Mouse (Mus musculus) neural tube, embryonic 12.5 days (tissue): ENCODE measurements around the gene Ppp3ca. TPM values are rescaled to one million over a fixed set of nuclear protein-coding genes. Genes with fewer than 3 reads are reported as not detected.
A peak's percentile ranks its signal among the peaks of the same experiment; 100 is the strongest.

Source experiments
- ATAC-seq: fragments of 200-750 bp; cut with Nextera tagmentation; 2 replicates; pipeline ENCODE4 v1.8.0; 2017; ENCODE audit warnings: low read depth, mild to moderate bottlenecking, moderate TSS enrichment, moderate library complexity; ENCODE audit not compliant: low FRiP score
- H3K27ac ChIP-seq: fragments of 300-500 bp; sonication (generic); 2 replicates; pipeline ENCODE4 v1.5.1; 2016
- H3K27me3 ChIP-seq: fragments of 300-500 bp; sonication (generic); replicated peaks from 2 replicates; pipeline ENCODE4 v1.6.1; 2016; ENCODE audit warnings: mild to moderate bottlenecking
- H3K36me3 ChIP-seq: fragments of 300-500 bp; sonication (generic); 2 replicates; pipeline ENCODE4 v1.6.1; 2016; ENCODE audit warnings: mild to moderate bottlenecking
- H3K4me1 ChIP-seq: fragments of 300-500 bp; sonication (generic); 2 replicates; pipeline ENCODE4 v1.6.1; 2016
- H3K4me2 ChIP-seq: fragments of 300-500 bp; sonication (generic); replicated peaks from 2 replicates; pipeline ENCODE4 v1.6.1; 2016; ENCODE audit warnings: mild to moderate bottlenecking
- H3K4me3 ChIP-seq: fragments of 300-500 bp; sonication (generic); 2 replicates; pipeline ENCODE4 v1.5.1; 2016
- H3K9ac ChIP-seq: fragments of 300-500 bp; sonication (generic); 2 replicates; pipeline ENCODE4 v1.6.1; 2016; ENCODE audit warnings: mild to moderate bottlenecking
- H3K9me3 ChIP-seq: fragments of 300-500 bp; sonication (generic); 2 replicates; pipeline ENCODE4 v1.6.1; 2016; ENCODE audit warnings: mild to moderate bottlenecking
- WGBS: fragments of 180-500 bp; shearing (Covaris S2); methylation state at CpG from one replicate; pipeline ENCODE4 v1.1.7; 2016; 5-methylcytosine and 5-hydroxymethylcytosine counted together
- polyA plus RNA-seq: library from polyadenylated mRNA; unstranded; fragments of >200 nt; fragmentation: Nextera tagmentation; extraction: Ambion mirVana; gene quantifications from 2 replicates; pipeline ENCODE4 v1.2.1, GENCODE M21; 2016

Ppp3ca gene
- polyA plus RNA-seq, 1 experiment from 2014 or later = 164 TPM

DNA sequence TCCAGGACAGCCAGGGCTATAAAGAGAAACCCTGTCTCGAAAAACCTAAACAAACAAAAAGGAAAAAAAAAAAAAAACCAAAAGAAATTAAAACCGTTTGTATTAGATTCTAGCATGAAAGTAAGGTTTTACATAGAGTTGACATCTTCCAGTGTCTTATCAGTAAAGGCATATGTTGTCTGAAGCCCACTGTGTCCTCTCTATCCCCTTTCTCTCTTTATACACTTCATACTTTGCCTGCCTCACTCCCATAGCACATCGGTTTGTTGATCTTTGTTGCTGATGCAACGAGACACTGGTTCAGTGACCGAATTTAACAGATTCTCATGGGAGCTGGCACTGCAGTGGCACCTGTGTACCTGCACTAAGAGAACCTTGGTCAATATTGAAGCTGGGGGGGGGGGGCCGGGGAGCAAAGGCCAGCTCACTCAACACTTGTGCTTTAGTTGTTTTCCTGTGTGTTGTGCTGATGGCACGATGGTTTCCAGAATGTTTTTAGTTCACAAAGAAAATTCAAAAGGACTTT is 66.9 kb downstream of the Ppp3ca start:
- no peak for ATAC-seq
- H3K9ac ChIP-seq = no peak overlapping the region
- 88% methylated on average over 7 of the region's 7 CpGs for WGBS

DNA sequence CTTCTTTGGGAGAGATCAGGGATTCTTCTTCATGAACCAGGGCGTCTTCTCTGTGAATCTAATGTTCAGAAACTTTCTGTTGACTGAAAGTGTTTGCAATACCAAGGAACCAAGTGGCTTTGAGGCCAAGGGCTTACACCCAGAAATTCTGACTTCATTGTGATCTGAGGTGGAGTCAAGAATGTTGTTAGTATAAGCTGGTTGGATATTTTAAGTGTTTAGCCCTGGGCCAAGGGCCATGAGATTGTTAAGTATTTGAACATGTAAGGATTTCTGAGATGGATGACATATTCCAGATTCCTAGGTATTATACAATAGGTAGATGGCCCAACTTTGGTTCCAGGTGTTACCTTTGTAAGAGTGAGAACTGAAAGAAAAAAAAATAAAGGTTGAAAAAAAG is 68.5 kb downstream of the Ppp3ca start:
- no peak overlapping the region for H3K27ac ChIP-seq
- WGBS = 86% methylated on average over 1 of the region's 1 CpGs

More for the DNA sequence above, 66.9 kb downstream of the Ppp3ca start:
- Histone ChIP-seq H3K27me3 (no peaks in the 10 kb centered on the region), H3K4me3 (no peak overlapping the region), H3K4me1 (0 out of 2 replicates have a peak, but pooled peaks cover 2% of the 10 kb centered on the region), H3K27ac (no peak overlapping the region), H3K4me2 (no peak overlapping the region), H3K9me3 (no peaks in the 10 kb centered on the region), H3K36me3 (no peaks in the 10 kb centered on the region)

DNA sequence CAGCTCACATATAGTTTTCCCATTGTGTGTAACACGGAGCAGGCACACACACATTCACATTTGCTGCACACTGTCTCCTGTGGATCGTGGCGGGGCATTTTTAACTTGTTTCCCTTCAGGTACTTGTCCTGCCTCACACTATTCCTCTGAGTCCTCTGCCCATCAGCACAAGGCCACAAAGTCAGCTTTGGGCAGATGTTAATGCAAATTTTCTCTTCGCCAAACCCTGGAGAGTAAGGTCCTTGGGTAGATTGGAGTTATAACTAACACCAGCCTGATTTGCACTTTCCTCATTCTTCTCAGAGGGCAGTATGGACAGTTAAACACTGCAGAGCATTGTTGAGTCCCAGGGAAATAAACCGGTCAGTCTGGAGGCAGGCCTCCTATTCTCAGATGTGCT is 69.0 kb downstream of the Ppp3ca start:
- Histone ChIP-seq H3K9ac (no peak overlapping the region), H3K9me3 (no peaks in the 10 kb centered on the region), H3K27ac (no peak overlapping the region), H3K27me3 (no peaks in the 10 kb centered on the region), H3K36me3 (no peaks in the 10 kb centered on the region), H3K4me1 (0 out of 2 replicates have a peak, but pooled peaks cover 2% of the 10 kb centered on the region), H3K4me3 (no peak overlapping the region), H3K4me2 (no peak overlapping the region)
- WGBS = 91% methylated on average over 5 of the region's 5 CpGs
- no peak for ATAC-seq

More for the DNA sequence above, 68.5 kb downstream of the Ppp3ca start:
- no peak overlapping the region for H3K4me3 ChIP-seq
- H3K9ac ChIP-seq = no peak overlapping the region
- H3K4me2 ChIP-seq = no peak overlapping the region
- no peaks in the 10 kb centered on the region for H3K36me3 ChIP-seq
- no peaks in the 10 kb centered on the region for H3K9me3 ChIP-seq
- H3K4me1 ChIP-seq = 0 out of 2 replicates have a peak, but pooled peaks cover 2% of the 10 kb centered on the region
- no peaks in the 10 kb centered on the region for H3K27me3 ChIP-seq
- ATAC-seq = no peak

DNA sequence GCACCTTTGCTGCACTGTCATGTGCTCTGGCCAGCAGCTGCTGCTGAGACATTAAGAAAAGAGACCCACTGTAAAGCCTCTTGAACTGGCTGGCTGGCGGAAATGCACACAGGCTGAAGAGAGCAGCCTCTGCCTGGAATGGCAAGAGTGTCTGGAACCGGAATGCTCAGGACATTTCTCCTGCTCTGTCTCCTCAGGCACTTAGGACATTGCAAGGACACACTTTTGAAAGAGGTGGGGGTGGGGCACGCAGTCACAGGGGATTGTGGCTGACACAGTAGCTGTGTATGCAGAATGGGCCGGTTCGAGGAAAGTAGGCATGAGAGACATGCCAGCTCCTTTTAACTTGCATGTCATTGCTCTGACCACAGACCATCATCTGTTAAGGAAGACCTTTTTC is 71.7 kb downstream of the Ppp3ca start:
- Histone ChIP-seq H3K4me1 (0 out of 2 replicates have a peak, but pooled peaks cover 2% of the 10 kb centered on the region), H3K27ac (no peak overlapping the region), H3K36me3 (no peaks in the 10 kb centered on the region), H3K4me2 (no peak overlapping the region), H3K4me3 (no peak overlapping the region), H3K9me3 (no peaks in the 10 kb centered on the region), H3K27me3 (no peaks in the 10 kb centered on the region), H3K9ac (no peak overlapping the region)
- WGBS = 77% methylated on average over 5 of the region's 5 CpGs
- ATAC-seq = no peak

DNA sequence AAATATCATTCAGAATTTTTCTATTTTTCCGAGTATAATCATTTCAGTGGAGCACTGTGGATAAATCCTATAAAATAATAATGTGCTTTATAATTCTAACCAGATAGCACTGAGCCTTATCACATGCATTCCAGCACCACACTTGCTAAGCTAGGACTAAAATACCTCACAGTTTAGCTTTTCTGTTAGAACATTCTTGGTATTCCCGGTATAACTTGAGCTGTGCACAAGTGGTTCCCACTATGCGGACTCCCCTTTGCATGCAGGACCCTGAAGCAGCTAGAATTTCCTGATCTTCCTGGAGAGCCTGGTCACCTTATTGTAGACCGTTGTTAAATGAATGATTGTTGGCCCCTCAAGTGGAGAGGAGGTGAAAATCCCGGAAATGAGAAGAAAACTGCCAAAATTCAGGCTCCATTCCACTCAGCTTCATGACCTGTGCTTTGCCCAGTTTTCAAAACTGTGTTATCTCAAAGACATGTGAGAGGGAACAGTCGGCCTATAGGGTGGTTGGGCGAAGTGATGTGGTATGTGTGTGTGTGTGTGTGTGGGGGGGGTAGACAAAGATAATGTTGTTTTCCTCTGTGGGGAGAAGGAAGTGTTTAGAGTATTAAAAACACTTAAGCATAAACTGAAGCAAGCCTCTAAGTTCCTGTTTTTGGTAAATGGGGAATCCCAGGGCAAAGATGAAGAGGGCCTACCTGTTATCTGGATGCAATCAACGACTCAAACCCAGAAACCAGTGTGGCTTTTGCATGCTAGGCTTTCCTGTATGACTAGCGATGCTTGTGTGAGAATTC is 72.5 kb downstream of the Ppp3ca start:
- H3K27me3 ChIP-seq = no peaks in the 10 kb centered on the region
- no peak overlapping the region for H3K4me3 ChIP-seq
- H3K9ac ChIP-seq = no peak overlapping the region
- 0 out of 2 replicates have a peak, but pooled peaks cover 2% of the 10 kb centered on the region for H3K4me1 ChIP-seq
- no peaks in the 10 kb centered on the region for H3K9me3 ChIP-seq
- 89% methylated on average over 9 of the region's 9 CpGs for WGBS
- no peak overlapping the region for H3K4me2 ChIP-seq
- H3K36me3 ChIP-seq = no peaks in the 10 kb centered on the region
- ATAC-seq = no peak
- H3K27ac ChIP-seq = no peak overlapping the region

DNA sequence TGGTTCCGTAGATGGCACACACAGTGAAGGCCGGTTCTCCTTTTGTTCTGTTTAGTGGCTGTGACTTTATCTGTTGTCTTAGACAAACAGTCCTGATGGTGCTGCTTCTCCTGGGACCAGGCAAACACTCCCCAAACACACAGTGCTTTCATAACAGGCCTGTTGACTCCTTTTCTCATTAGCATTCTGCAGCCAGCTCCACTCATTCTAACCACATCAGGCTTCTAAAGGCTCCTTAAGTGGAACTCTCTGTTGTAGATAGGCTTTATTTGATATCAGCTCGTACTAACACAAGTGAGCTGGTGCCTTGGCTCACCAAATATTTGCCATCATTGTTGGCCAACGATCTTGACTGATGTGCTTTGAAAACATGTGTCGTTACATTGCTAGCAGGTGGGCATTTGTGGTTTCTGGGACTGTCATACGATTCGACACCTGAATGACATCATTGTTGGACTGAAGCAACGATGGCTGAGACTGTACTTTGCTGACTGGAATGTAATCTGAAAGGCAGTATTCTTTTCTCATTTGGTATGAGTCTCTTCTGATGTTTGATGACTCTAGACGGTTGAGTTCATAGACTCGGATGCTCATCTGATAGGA is 74.5 kb downstream of the Ppp3ca start:
- Histone ChIP-seq H3K27me3 (no peaks in the 10 kb centered on the region), H3K4me2 (no peak overlapping the region), H3K27ac (no peak overlapping the region), H3K9me3 (no peaks in the 10 kb centered on the region), H3K4me1 (0 out of 2 replicates have a peak, but pooled peaks cover 2% of the 10 kb centered on the region), H3K9ac (no peak overlapping the region), H3K36me3 (no peaks in the 10 kb centered on the region), H3K4me3 (no peak overlapping the region)
- 84% methylated on average over 10 of the region's 10 CpGs for WGBS
- ATAC-seq = no peak

DNA sequence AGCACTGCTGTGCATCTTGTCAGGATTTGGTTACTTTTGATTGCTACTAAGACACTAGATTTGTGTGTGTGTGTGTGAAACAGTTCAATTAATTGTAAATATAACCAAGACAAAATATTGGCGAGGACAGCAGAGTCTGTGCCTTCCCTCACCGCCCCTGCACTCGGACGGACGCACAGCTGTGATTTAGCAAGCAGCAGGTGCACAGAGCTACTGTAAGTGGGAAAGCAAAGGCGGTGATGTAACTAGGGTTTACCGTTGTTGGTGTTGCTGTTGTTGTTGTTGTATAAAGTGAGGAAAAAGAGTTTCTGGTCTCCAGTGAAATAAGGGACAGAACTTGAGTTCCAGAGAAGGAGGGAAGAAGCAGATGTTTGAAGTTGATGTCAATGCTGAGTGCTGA is 75.5 kb downstream of the Ppp3ca start:
- WGBS = 86% methylated on average over 7 of the region's 7 CpGs
- Histone ChIP-seq H3K27ac (no peak overlapping the region), H3K27me3 (no peaks in the 10 kb centered on the region), H3K4me2 (no peak overlapping the region), H3K4me3 (no peak overlapping the region), H3K4me1 (0 out of 2 replicates have a peak, but pooled peaks cover 2% of the 10 kb centered on the region), H3K36me3 (no peaks in the 10 kb centered on the region), H3K9me3 (no peaks in the 10 kb centered on the region), H3K9ac (no peak overlapping the region)
- no peak for ATAC-seq

DNA sequence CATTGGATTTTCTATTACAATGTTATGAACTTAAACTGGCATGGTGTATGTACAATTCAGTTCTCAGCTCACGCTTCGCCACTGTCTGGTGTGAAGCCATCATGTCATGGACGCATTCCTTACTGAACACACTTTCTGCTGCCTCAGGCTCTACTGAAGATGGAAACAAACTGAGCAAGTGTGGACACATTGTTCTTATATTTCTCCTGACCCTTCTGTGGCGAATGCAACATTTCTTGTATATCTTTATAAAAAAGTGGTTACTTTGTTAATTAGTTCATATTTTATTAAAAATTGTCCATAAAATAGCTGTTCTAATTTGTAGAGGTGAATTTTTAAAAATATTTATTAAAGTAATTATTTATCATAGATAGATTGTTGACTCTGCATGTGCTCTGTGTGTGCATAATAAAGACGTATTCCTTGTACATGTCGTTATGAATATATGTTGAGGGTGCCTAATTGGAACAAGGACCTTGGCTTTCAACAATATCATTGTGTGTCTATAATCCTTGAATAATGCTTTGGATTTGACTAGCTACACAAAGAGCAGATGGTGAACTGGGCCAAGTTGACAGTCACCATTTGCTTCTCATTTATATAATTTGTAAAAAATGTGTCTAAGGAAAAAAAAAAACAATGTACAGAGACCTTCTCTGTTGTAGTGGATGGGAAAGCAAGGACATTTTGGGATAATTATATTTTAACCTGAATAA is 79.0 kb downstream of the Ppp3ca start:
- H3K27me3 ChIP-seq = no peaks in the 10 kb centered on the region
- H3K4me3 ChIP-seq = no peak overlapping the region
- ATAC-seq = no peak
- H3K27ac ChIP-seq = no peak overlapping the region
- no peak overlapping the region for H3K9ac ChIP-seq
- H3K4me2 ChIP-seq = no peak overlapping the region
- H3K4me1 ChIP-seq = 0 out of 2 replicates have a peak, but pooled peaks cover 7% of the 10 kb centered on the region
- no peaks in the 10 kb centered on the region for H3K9me3 ChIP-seq
- WGBS = 82% methylated on average over 6 of the region's 6 CpGs
- H3K36me3 ChIP-seq = no peaks in the 10 kb centered on the region

DNA sequence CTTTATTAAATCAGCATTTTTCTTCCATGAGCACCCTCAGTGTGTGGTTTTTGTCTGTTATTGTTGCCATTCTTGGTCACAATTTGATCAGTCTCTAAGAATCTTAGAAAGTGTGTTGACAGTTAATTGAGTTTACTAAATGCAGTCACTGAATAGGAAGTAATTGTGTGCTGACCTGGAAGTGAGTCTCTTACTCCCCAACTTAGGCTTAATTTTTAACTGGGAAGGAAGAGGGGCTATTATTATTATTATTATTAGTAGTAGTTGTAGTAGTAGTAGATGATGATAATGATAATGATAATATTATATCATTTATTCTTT is 79.5 kb downstream of the Ppp3ca start:
- no peaks in the 10 kb centered on the region for H3K36me3 ChIP-seq
- no peaks in the 10 kb centered on the region for H3K9me3 ChIP-seq
- no peak overlapping the region for H3K4me2 ChIP-seq
- no peak overlapping the region for H3K27ac ChIP-seq
- no peak for ATAC-seq
- H3K27me3 ChIP-seq = no peaks in the 10 kb centered on the region
- no peak overlapping the region for H3K4me3 ChIP-seq
- peaks cover 9% of the 10 kb centered on the region; the same call in 1 of the 2 replicates for H3K4me1 ChIP-seq
- no peak overlapping the region for H3K9ac ChIP-seq

DNA sequence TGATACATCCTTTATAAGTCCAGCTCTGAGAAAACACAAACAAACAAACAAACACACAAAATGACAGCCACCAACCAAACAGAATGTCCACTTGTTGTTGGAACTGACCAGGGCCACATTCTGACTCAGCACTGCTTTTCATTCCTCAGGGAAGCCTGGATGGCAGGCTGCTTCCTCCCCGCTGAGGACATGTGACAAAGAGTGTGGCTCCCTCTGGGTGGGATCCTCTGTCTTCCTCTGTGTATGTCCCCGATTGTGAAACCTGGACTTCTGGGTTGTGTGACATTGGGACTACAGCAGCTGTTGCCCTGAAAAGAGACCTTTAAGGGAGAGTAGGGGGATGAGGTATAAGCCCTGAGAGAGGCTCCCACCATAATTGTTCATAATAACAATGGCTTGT is 80.0 kb downstream of the Ppp3ca start:
- H3K4me1 ChIP-seq = peaks cover 13% of the 10 kb centered on the region
- H3K36me3 ChIP-seq = no peaks in the 10 kb centered on the region
- H3K9me3 ChIP-seq = no peaks in the 10 kb centered on the region
- WGBS = 18% methylated on average over 2 of the region's 2 CpGs
- H3K27me3 ChIP-seq = no peaks in the 10 kb centered on the region
- H3K4me2 ChIP-seq = no peak overlapping the region
- no peak for ATAC-seq
- H3K9ac ChIP-seq = no peak overlapping the region
- H3K4me3 ChIP-seq = no peak overlapping the region
- no peak overlapping the region for H3K27ac ChIP-seq

DNA sequence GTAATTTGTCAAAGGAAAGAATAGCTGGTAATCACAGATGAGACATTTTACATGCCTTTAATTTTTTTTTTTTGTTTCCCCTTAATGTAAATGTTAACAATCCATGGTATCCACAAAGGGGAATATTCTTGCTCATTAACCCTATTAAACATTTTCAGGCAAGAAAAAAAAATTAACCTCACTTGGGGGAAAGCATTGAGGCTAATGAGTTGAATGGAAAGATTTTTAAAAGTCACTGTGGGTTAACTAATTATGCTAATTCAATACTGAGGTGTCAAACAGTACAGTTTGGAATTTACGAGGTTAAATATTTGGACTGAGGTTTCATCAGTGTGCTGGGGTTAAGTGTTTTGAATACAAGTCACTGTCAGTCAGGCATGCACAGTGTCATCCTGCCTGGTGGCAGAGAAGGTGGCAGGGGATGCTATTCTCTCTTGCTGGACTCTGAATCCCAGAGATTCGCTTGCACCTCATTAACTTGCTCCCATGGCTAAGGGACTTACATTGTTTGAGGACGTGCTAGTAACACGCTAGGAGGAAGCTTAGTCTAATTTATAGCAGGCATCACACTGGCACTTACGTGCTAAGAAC is 82.3 kb downstream of the Ppp3ca start:
- H3K4me2 ChIP-seq = no peak overlapping the region
- no peaks in the 10 kb centered on the region for H3K9me3 ChIP-seq
- H3K36me3 ChIP-seq = no peaks in the 10 kb centered on the region
- H3K27me3 ChIP-seq = no peaks in the 10 kb centered on the region
- ATAC-seq = peak; percentile 60
- 23% methylated on average over 5 of the region's 5 CpGs for WGBS
- H3K4me3 ChIP-seq = no peak overlapping the region
- peaks cover 13% of the 10 kb centered on the region for H3K4me1 ChIP-seq
- no peak overlapping the region for H3K9ac ChIP-seq
- 0 out of 2 replicates have a peak overlapping the region, but pooled peaks have one; percentile 4 for H3K27ac ChIP-seq

DNA sequence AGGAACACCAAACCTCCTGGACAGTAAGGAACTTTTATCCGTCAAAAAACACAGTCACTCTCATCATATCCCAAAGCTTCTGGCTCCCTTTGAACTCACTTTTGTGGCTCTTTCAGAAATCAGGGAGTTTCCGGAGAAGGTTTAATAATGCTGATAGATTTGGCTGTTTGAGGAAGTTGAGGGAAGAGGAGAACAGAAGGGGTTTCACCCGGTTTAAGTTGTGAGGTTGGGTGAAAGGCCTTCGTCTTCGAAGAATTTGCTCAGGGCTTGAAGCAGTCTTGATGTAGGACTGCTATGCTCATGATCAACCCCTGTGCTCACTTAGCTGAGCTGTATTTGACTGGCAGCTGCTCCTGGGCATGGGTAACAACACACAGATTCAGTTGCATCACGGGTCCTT is 86.2 kb downstream of the Ppp3ca start:
- H3K4me2 ChIP-seq = no peak overlapping the region
- no peaks in the 10 kb centered on the region for H3K9me3 ChIP-seq
- H3K27me3 ChIP-seq = no peaks in the 10 kb centered on the region
- no peak for ATAC-seq
- H3K27ac ChIP-seq = no peak overlapping the region
- WGBS = 93% methylated on average over 6 of the region's 6 CpGs
- H3K9ac ChIP-seq = no peak overlapping the region
- no peak overlapping the region for H3K4me3 ChIP-seq
- no peaks in the 10 kb centered on the region for H3K36me3 ChIP-seq
- peaks cover 13% of the 10 kb centered on the region for H3K4me1 ChIP-seq
